Mouse (Mus musculus): Measurements from ENCODE around the gene Lta.

Gene Lta

GRCm38 (mm10) chr17:35158850-35159593 lies 46.1 kb downstream of the Lta start:
- DNase-seq (ENCODE audit: low spot score), result no peak

DNA sequence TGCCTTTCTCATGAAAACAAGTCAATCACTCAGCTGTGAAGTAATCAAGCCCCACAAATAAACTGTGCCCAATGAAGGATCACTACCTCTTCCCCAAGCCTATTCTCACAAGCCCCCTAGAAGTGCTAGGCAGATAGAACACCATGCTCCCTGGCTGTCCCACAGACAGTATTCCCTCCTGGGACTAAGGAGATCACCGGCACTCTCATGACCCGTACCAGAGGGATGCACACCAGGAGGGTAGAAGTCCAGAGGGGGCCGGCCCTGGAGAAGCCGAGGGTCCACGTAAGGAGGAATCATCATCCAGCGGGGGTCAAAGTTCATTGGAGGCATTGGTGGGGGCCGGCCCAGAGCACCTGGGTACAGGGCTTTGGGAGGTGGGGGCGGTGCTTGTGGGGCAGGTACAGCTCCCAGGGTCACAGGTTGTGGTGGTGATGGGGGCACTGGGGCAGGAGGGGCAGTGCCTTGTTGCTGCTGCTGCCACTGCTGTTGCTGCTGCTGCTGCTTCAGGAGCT lies 47.4 kb downstream of the Lta start:
- DNase-seq (ENCODE audit: low spot score), result no peak

DNA sequence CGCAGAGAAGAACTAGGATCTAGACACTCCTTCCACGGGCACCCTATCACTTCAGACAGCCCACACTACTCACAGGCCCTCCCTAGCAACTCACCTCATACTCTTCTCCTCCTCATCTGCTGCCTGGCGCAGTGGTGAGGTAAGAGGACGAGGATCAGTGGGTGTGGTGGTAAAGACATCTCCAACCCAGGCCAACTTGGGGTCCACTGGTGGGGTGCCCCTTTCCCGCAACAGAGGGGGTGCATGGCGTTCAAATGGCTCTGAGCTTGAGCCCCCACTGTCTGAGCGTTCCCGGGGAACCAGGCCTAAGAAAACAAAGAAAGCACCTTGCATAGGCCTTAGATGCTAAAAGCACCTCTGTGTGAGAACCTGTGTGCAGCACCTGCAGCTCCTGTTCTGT lies 47.9 kb downstream of the Lta start:
- DNase-seq (ENCODE audit: low spot score), result no peak

- no peak for DNase-seq (ENCODE audit: low spot score)
Measured at GRCm38 (mm10) chr17:35156461-35157200, 48.5 kb downstream of the Lta start.

GRCm38 (mm10) chr17:35155451-35155850 lies 49.7 kb downstream of the Lta start:
- DNase-seq (ENCODE audit: low spot score), result no peak

DNA sequence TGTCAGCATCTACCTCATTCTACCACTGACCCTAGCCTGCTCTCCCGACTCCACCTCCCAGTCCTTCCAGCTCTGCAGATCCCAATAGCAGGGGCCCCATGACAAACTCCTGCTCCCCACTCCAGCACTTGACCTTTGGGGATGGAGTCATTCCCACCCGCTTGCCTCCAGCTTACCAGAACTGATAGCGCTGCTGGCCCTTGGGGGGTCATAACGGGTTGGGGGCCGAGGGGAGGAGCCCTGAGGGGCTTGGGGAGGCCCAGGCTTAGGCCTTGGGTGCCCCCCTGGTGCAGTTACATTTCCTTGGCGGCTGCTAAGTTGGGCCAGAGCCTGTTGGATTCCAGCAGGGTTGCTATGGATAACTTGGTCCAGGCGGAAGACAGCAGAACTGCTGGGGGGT lies 50.5 kb downstream of the Lta start:
- no peak for DNase-seq (ENCODE audit: low spot score)

GRCm38 (mm10) chr17:35153931-35154330 lies 51.2 kb downstream of the Lta start:
- DNase-seq (ENCODE audit: low spot score), result no peak
